Mouse (Mus musculus) liver, adult 10 weeks (tissue): ENCODE results near the gene Ptcd2. TPM values are rescaled to one million over a fixed set of nuclear protein-coding genes. Genes with fewer than 3 reads are reported as not detected.

Experiments
- polyA plus RNA-seq: library from polyadenylated mRNA; stranded (reverse); fragments of 350-450 nt; fragmentation: Illumina TruSeq; extraction: RNeasy Lipid Tissue Mini Kit (QIAGEN cat#74804); gene quantifications from one replicate; pipeline ENCODE4 v1.2.3, GENCODE M21; 2014; ENCODE audit warnings: low read depth, low replicate concordance

The Ptcd2 gene
- 37.8 TPM for polyA plus RNA-seq

GRCm38 (mm10) chr13:99344599-99345575 is at the start of gene Ptcd2, which contains the start of gene Mrps27:
TSS of gene Ptcd2 (minus strand) at chr13:99344705.
TSS of gene Mrps27 (plus strand) at chr13:99344786.

Other genes with a start within 250 kb of the Ptcd2 start
- 1.2 TPM for gene Zfp366, start 159.9 kb downstream of the Ptcd2 start, polyA plus RNA-seq
- 59.9 TPM for gene Mrps27, start 81 bp upstream of the Ptcd2 start, polyA plus RNA-seq
- 0.16 TPM for gene Map1b, start 171.8 kb upstream of the Ptcd2 start, polyA plus RNA-seq